Mouse (Mus musculus): ENCODE results near the gene Man1c1.

GRCm38 (mm10) chr4:134683008-134683407 lies 21.1 kb downstream of the Man1c1 start:
- TF ChIP-seq CTCF (IDR thresholded peaks at IDR 0.05; ENCODE audit: borderline replicate concordance, extremely low read depth, insufficient read depth, insufficient read length) (no peak), POLR2A (IDR thresholded peaks at IDR 0.05; ENCODE audit: borderline replicate concordance, extremely low read depth, insufficient read depth, insufficient read length, poor library complexity, severe bottlenecking) (no peak)

Measured in brain, embryonic 14.5 days (tissue).